Mouse (Mus musculus) hindbrain, embryonic 11.5 days (tissue): ENCODE data around the gene Atpaf2. TPM values are rescaled to one million over a fixed set of nuclear protein-coding genes. Genes with fewer than 3 reads are reported as not detected.
A peak's percentile ranks its signal among the peaks of the same experiment; 100 is the strongest.

Experiments used
- ATAC-seq: fragments of 200-750 bp; cut with Nextera tagmentation; 2 replicates; pipeline ENCODE4 v1.8.0; 2017; ENCODE audit warnings: mild to moderate bottlenecking, moderate TSS enrichment, moderate library complexity; ENCODE audit not compliant: low FRiP score
- DNase-seq: peaks from one replicate; pipeline ENCODE4 v3.0.0-alpha.2; 2015; ENCODE audit warnings: low spot score
- H3K27ac ChIP-seq: fragments of 300-500 bp; sonication (generic); 2 replicates; pipeline ENCODE4 v1.5.1; 2014; ENCODE audit warnings: mild to moderate bottlenecking, low read depth, low read length
- H3K27me3 ChIP-seq: fragments of 300-500 bp; sonication (generic); 2 replicates; pipeline ENCODE4 v1.6.1; 2014; ENCODE audit warnings: mild to moderate bottlenecking, low read length, moderate library complexity, mixed read lengths; ENCODE audit not compliant: control insufficient read depth, insufficient read depth
- H3K36me3 ChIP-seq: fragments of 300-500 bp; sonication (generic); 2 replicates; pipeline ENCODE4 v1.6.1; 2014; ENCODE audit warnings: mild to moderate bottlenecking, low read length, moderate library complexity, mixed read lengths; ENCODE audit not compliant: control insufficient read depth, insufficient read depth
- H3K4me1 ChIP-seq: fragments of 300-500 bp; sonication (generic); replicated peaks from 2 replicates; pipeline ENCODE4 v1.6.1; 2014; ENCODE audit warnings: low read length, mixed read lengths; ENCODE audit not compliant: control insufficient read depth, insufficient read depth
- H3K4me2 ChIP-seq: fragments of 300-500 bp; sonication (generic); replicated peaks from 2 replicates; pipeline ENCODE4 v1.6.1; 2014; ENCODE audit warnings: mild to moderate bottlenecking, low read depth, low read length
- H3K4me3 ChIP-seq: fragments of 300-500 bp; sonication (generic); 2 replicates; pipeline ENCODE4 v1.5.1; 2014; ENCODE audit warnings: low read depth, low read length
- H3K9ac ChIP-seq: fragments of 300-500 bp; sonication (generic); 2 replicates; pipeline ENCODE4 v1.6.1; 2014; ENCODE audit warnings: low read depth, low read length
- H3K9me3 ChIP-seq: fragments of 300-500 bp; sonication (generic); 2 replicates; pipeline ENCODE4 v1.6.1; 2016; ENCODE audit warnings: low read length; ENCODE audit not compliant: control insufficient read depth
- WGBS: fragments of 180-500 bp; shearing (Covaris S2); extraction: QIAGEN DNeasy Blood & Tissue Kit; methylation state at CpG from one replicate; pipeline ENCODE4 v1.1.7; 2014; 5-methylcytosine and 5-hydroxymethylcytosine counted together
- polyA plus RNA-seq: library from polyadenylated mRNA; unstranded; fragments of >200 nt; fragmentation: Nextera tagmentation; extraction: Ambion mirVana; gene quantifications from 2 replicates; pipeline ENCODE4 v1.2.1, GENCODE M21; 2014

The Atpaf2 gene
- polyA plus RNA-seq, 1 experiment from 2014 or later, result 38.0 TPM

GRCm38 (mm10) chr11:60366239-60367019 lies 51.8 kb downstream of the Atpaf2 start:
- ATAC-seq (no peak), DNase-seq (peak; percentile 18)
- Histone ChIP-seq H3K27ac (0 out of 2 replicates have a peak overlapping the region, but pooled peaks have one; percentile 49), H3K4me1 (peaks cover 3% of the 10 kb centered on the region; the same call in 1 of the 2 replicates), H3K9ac (no peak overlapping the region), H3K4me3 (no peak overlapping the region), H3K36me3 (no peaks in the 10 kb centered on the region), H3K4me2 (no peak overlapping the region), H3K27me3 (no peaks in the 10 kb centered on the region), H3K9me3 (no peaks in the 10 kb centered on the region)
- 42% methylated on average over 16 of the region's 16 CpGs for WGBS

- Histone ChIP-seq H3K27me3 (no peaks in the 10 kb centered on the region), H3K36me3 (no peaks in the 10 kb centered on the region), H3K27ac (no peak overlapping the region), H3K4me2 (no peak overlapping the region), H3K4me1 (no peaks in the 10 kb centered on the region), H3K9ac (no peak overlapping the region), H3K4me3 (no peak overlapping the region), H3K9me3 (no peaks in the 10 kb centered on the region)
- DNase-seq, result no peak
- WGBS, result 79% methylated on average over 5 of the region's 5 CpGs
- ATAC-seq, result no peak
Observed at GRCm38 (mm10) chr11:60360631-60361201, 57.5 kb downstream of the Atpaf2 start.

GRCm38 (mm10) chr11:60359936-60360335 lies 58.3 kb downstream of the Atpaf2 start:
- H3K9me3 ChIP-seq, result no peaks in the 10 kb centered on the region
- H3K4me1 ChIP-seq, result no peaks in the 10 kb centered on the region
- no peak for ATAC-seq
- no peak overlapping the region for H3K4me2 ChIP-seq
- 73% methylated on average over 1 of the region's 1 CpGs for WGBS
- no peak for DNase-seq
- H3K27me3 ChIP-seq, result no peaks in the 10 kb centered on the region
- H3K4me3 ChIP-seq, result no peak overlapping the region
- H3K36me3 ChIP-seq, result no peaks in the 10 kb centered on the region
- H3K27ac ChIP-seq, result no peak overlapping the region
- no peak overlapping the region for H3K9ac ChIP-seq

GRCm38 (mm10) chr11:60359138-60359537 lies 59.1 kb downstream of the Atpaf2 start:
- Histone ChIP-seq H3K36me3 (no peaks in the 10 kb centered on the region), H3K4me3 (no peak overlapping the region), H3K27ac (no peak overlapping the region), H3K9me3 (no peaks in the 10 kb centered on the region), H3K27me3 (no peaks in the 10 kb centered on the region), H3K9ac (no peak overlapping the region), H3K4me1 (no peaks in the 10 kb centered on the region), H3K4me2 (no peak overlapping the region)
- 78% methylated on average over 5 of the region's 5 CpGs for WGBS
- ATAC-seq, result no peak
- DNase-seq, result no peak

GRCm38 (mm10) chr11:60358548-60358947 lies 59.7 kb downstream of the Atpaf2 start:
- no peaks in the 10 kb centered on the region for H3K9me3 ChIP-seq
- no peak for ATAC-seq
- no peak overlapping the region for H3K4me3 ChIP-seq
- WGBS, result 86% methylated on average over 7 of the region's 7 CpGs
- H3K4me2 ChIP-seq, result no peak overlapping the region
- H3K36me3 ChIP-seq, result no peaks in the 10 kb centered on the region
- H3K27ac ChIP-seq, result no peak overlapping the region
- H3K4me1 ChIP-seq, result no peaks in the 10 kb centered on the region
- H3K27me3 ChIP-seq, result no peaks in the 10 kb centered on the region
- no peak overlapping the region for H3K9ac ChIP-seq
- no peak for DNase-seq

- ATAC-seq (no peak), DNase-seq (no peak)
- no peak overlapping the region for H3K9ac ChIP-seq
- H3K4me3 ChIP-seq, result no peak overlapping the region
- no peak overlapping the region for H3K27ac ChIP-seq
- 43% methylated on average over 1 of the region's 1 CpGs for WGBS
- H3K9me3 ChIP-seq, result no peaks in the 10 kb centered on the region
- H3K36me3 ChIP-seq, result no peaks in the 10 kb centered on the region
- H3K4me2 ChIP-seq, result no peak overlapping the region
- no peaks in the 10 kb centered on the region for H3K27me3 ChIP-seq
- H3K4me1 ChIP-seq, result peaks cover 2% of the 10 kb centered on the region; the same call in 1 of the 2 replicates
Observed at GRCm38 (mm10) chr11:60357116-60357515, 61.1 kb downstream of the Atpaf2 start.

- H3K9ac ChIP-seq, result no peak overlapping the region
- DNase-seq (no peak), ATAC-seq (no peak)
- H3K36me3 ChIP-seq, result no peaks in the 10 kb centered on the region
- H3K4me1 ChIP-seq, result peaks cover 6% of the 10 kb centered on the region; the same call in 1 of the 2 replicates
- no peak overlapping the region for H3K4me2 ChIP-seq
- H3K27me3 ChIP-seq, result no peaks in the 10 kb centered on the region
- H3K27ac ChIP-seq, result no peak overlapping the region
- H3K9me3 ChIP-seq, result no peaks in the 10 kb centered on the region
- 93% methylated on average over 2 of the region's 2 CpGs for WGBS
- no peak overlapping the region for H3K4me3 ChIP-seq
Observed at GRCm38 (mm10) chr11:60355952-60356351, 62.3 kb downstream of the Atpaf2 start.

- DNase-seq, result peak; percentile 98
- H3K4me1 ChIP-seq, result peaks cover 6% of the 10 kb centered on the region; the same call in 1 of the 2 replicates
- WGBS, result under 1% methylated on average over 57 of the region's 57 CpGs
- H3K4me3 ChIP-seq, result peak within 1 kb of the TSS; percentile 55
- peak within 1 kb of the TSS; percentile 58; the same call in 1 of the 2 replicates for H3K27ac ChIP-seq
- ATAC-seq, result peak; percentile 100
- H3K27me3 ChIP-seq, result no peaks in the 10 kb centered on the region
- H3K36me3 ChIP-seq, result no peaks in the 10 kb centered on the region
- peak within 1 kb of the TSS; percentile 93 for H3K4me2 ChIP-seq
- H3K9ac ChIP-seq, result peak within 1 kb of the TSS; percentile 66
- H3K9me3 ChIP-seq, result no peaks in the 10 kb centered on the region
Observed at GRCm38 (mm10) chr11:60352559-60353411, 65.5 kb downstream of the Atpaf2 start, which contains the start of the genes Tom1l2 and Drc3. TSS of gene Tom1l2 (minus strand) at chr11:60352905. TSS of gene Drc3 (plus strand) at chr11:60353329.
